Comparison of ENCODE assay signal across 7 mouse cellular contexts in genomic region chr16:59600311-59601251, GRCm38 (mm10). TPM values are rescaled to one million over a fixed set of nuclear protein-coding genes. Genes with fewer than 3 reads are reported as not detected.
DNase-seq lines count a peak whose midpoint lies in the region; ATAC-seq and TF ChIP-seq lines count a peak whose summit lies in the region.

TSS of gene Crybg3 (minus strand) at chr16:59600979.

- H3K36me3 ChIP-seq in embryonic facial prominence, embryonic 10.5 days (replicated peaks): no peaks in the 10 kb centered on the region
- H3K36me3 ChIP-seq in limb, embryonic 13.5 days: no peaks in the 10 kb centered on the region
- no peaks in the 10 kb centered on the region for H3K36me3 ChIP-seq in midbrain, embryonic 12.5 days
- H3K36me3 ChIP-seq in small intestine, adult 2 months (ENCODE audit: control insufficient read depth, insufficient read depth, low read length): no peaks in the 10 kb centered on the region

- H3K4me3 ChIP-seq in embryonic facial prominence, embryonic 10.5 days: peak within 1 kb of the TSS; percentile 84
- H3K4me3 ChIP-seq in limb, embryonic 13.5 days: peak within 1 kb of the TSS; percentile 73
- H3K4me3 ChIP-seq in midbrain, embryonic 12.5 days: peak within 1 kb of the TSS; percentile 72
- H3K4me3 ChIP-seq in small intestine, adult 2 months (ENCODE audit: low read depth, low read length): peak within 1 kb of the TSS; percentile 82

- peak within 1 kb of the TSS; percentile 92 for H3K27ac ChIP-seq in embryonic facial prominence, embryonic 10.5 days (replicated peaks)
- peak within 1 kb of the TSS; percentile 81; the same call in 1 of the 2 replicates for H3K27ac ChIP-seq in limb, embryonic 13.5 days
- H3K27ac ChIP-seq in midbrain, embryonic 12.5 days (replicated peaks): peak within 1 kb of the TSS; percentile 54
- peak within 1 kb of the TSS; percentile 57; the same call in 1 of the 2 replicates for H3K27ac ChIP-seq in small intestine, adult 2 months (ENCODE audit: insufficient read depth, low read depth, low read length)

- H3K27me3 ChIP-seq in embryonic facial prominence, embryonic 10.5 days (replicated peaks; ENCODE audit: low read depth, poor library complexity, severe bottlenecking): no peaks in the 10 kb centered on the region
- H3K27me3 ChIP-seq in limb, embryonic 13.5 days: no peaks in the 10 kb centered on the region
- peaks cover 11% of the 10 kb centered on the region for H3K27me3 ChIP-seq in midbrain, embryonic 12.5 days
- no peaks in the 10 kb centered on the region for H3K27me3 ChIP-seq in small intestine, adult 2 months (ENCODE audit: control insufficient read depth, insufficient read depth, low read length)

- peak within 1 kb of the TSS; percentile 89 for H3K9ac ChIP-seq in limb, embryonic 13.5 days
- H3K9ac ChIP-seq in midbrain, embryonic 12.5 days (replicated peaks): peak within 1 kb of the TSS; percentile 70

- under 1% methylated on average over 89 of the region's 90 CpGs for WGBS in embryonic facial prominence, embryonic 10.5 days
- under 1% methylated on average over 62 of the region's 90 CpGs for WGBS in limb, embryonic 13.5 days
- WGBS in midbrain, embryonic 12.5 days: under 1% methylated on average over 67 of the region's 90 CpGs
- 1% methylated on average over 89 of the region's 90 CpGs for WGBS in small intestine, adult 2 months

- peak within 1 kb of the TSS; percentile 73 for H3K4me2 ChIP-seq in limb, embryonic 13.5 days (replicated peaks)
- peak within 1 kb of the TSS; percentile 76 for H3K4me2 ChIP-seq in midbrain, embryonic 12.5 days (replicated peaks)

- peak; percentile 92 for ATAC-seq in limb, embryonic 13.5 days (ENCODE audit: low FRiP score, low read depth)
- peak; percentile 91 for ATAC-seq in midbrain, embryonic 12.5 days (ENCODE audit: low FRiP score, low read depth)

- peak; percentile 41; the same call in 1 of the 2 replicates for TF ChIP-seq POLR2A in small intestine, adult 2 months (IDR thresholded peaks at IDR 0.05; ENCODE audit: low read depth, low read length)

- H3K4me1 ChIP-seq in embryonic facial prominence, embryonic 10.5 days: peaks cover 23% of the 10 kb centered on the region
- peaks cover 27% of the 10 kb centered on the region for H3K4me1 ChIP-seq in limb, embryonic 13.5 days
- peaks cover 9% of the 10 kb centered on the region; the same call in 1 of the 2 replicates for H3K4me1 ChIP-seq in midbrain, embryonic 12.5 days
- H3K4me1 ChIP-seq in small intestine, adult 2 months (ENCODE audit: control insufficient read depth, insufficient read depth, insufficient read length, low read length): peaks cover 4% of the 10 kb centered on the region

- DNase-seq in adrenal gland, postnatal 14 days: peak; percentile 93
- DNase-seq in embryonic facial prominence, embryonic 10.5 days (ENCODE audit: low spot score): peak; percentile 90
- peak; percentile 78 for DNase-seq in heart, adult 8-10 months (ENCODE audit: low spot score)
- DNase-seq in kidney, adult 18-20 months: peak; percentile 88

- no peak for TF ChIP-seq CTCF in small intestine, adult 2 months (IDR thresholded peaks at IDR 0.05; ENCODE audit: extremely low read depth, insufficient read length, insufficient replicate concordance, low read depth, low read length)

- H3K9me3 ChIP-seq in embryonic facial prominence, embryonic 10.5 days: no peaks in the 10 kb centered on the region
- 0 out of 2 replicates have a peak, but pooled peaks cover 3% of the 10 kb centered on the region for H3K9me3 ChIP-seq in limb, embryonic 13.5 days
- H3K9me3 ChIP-seq in midbrain, embryonic 12.5 days: no peaks in the 10 kb centered on the region

RNA-seq across cellular contexts. Expression of gene Crybg3, which starts in this region (rescaled TPM):
- total RNA-seq in adrenal gland, postnatal 14 days (2021): 15.8 and 17.3 TPM in 2 replicates
- polyA plus RNA-seq in embryonic facial prominence, embryonic 10.5 days (2016; fragmentation: Nextera tagmentation; extraction: Ambion mirVana): 6.9 and 7.1 TPM in 2 replicates
- total RNA-seq in heart, adult 8-10 months (2022): 10 to 100 TPM; 71.6 to 83.9 (median 77.2) TPM
- 8.0 and 9.5 TPM in 2 replicates for polyA plus RNA-seq in limb, embryonic 13.5 days (2015; fragmentation: Nextera tagmentation; extraction: Ambion mirVana)
- 5.5 and 5.7 TPM in 2 replicates for polyA plus RNA-seq in midbrain, embryonic 12.5 days (2016; fragmentation: Nextera tagmentation; extraction: Ambion mirVana)
- polyA plus RNA-seq in small intestine, adult 2 months (2012; rRNA removed): 1.8 and 2.9 TPM in 2 replicates

Comparison
In these comparisons a context has a peak if more than half of its experiments do, and no peak if none do; other contexts are left out.
1. Peak in every context shown above with its lines: DNase-seq, ATAC-seq, H3K4me3 ChIP-seq and H3K27ac ChIP-seq.